Mouse (Mus musculus) cerebellum, adult 2 months (tissue): ENCODE measurements at regions not wholly inside any gene's neighbourhood (a gene's known extent, or its start where the extent isn't known, plus 50 kb on each side); places are given as distances from the start of the nearest gene placed in this dataset.

Source experiments
- CTCF ChIP-seq: fragments of 200-500 bp; IDR thresholded peaks from 2 replicates; pipeline ENCODE4 v1.5.1; 2011; ENCODE audit warnings: low read depth, mild to moderate bottlenecking, control low read depth, low read length, moderate library complexity, borderline replicate concordance; ENCODE audit not compliant: insufficient read depth
- POLR2A ChIP-seq: fragments of 200-500 bp; IDR thresholded peaks from 2 replicates; pipeline ENCODE4 v1.6.1; 2011; ENCODE audit warnings: low read length, control low read depth, borderline replicate concordance; ENCODE audit not compliant: insufficient read depth

GRCm38 (mm10) chr14:17523916-17524315 is 136.1 kb upstream of the Thrb start:
- TF ChIP-seq CTCF (no peak), POLR2A (no peak)
